Mouse (Mus musculus): ENCODE data around the gene Sost. TPM values are rescaled to one million over a fixed set of nuclear protein-coding genes. Genes with fewer than 3 reads are reported as not detected.

The Sost gene
- not detected for polyA plus RNA-seq (2015; fragmentation: Illumina TruSeq; extraction: RNeasy Lipid Tissue Mini Kit (QIAGEN cat#74804); ENCODE audit: insufficient read depth, low read depth, low replicate concordance)

DNA sequence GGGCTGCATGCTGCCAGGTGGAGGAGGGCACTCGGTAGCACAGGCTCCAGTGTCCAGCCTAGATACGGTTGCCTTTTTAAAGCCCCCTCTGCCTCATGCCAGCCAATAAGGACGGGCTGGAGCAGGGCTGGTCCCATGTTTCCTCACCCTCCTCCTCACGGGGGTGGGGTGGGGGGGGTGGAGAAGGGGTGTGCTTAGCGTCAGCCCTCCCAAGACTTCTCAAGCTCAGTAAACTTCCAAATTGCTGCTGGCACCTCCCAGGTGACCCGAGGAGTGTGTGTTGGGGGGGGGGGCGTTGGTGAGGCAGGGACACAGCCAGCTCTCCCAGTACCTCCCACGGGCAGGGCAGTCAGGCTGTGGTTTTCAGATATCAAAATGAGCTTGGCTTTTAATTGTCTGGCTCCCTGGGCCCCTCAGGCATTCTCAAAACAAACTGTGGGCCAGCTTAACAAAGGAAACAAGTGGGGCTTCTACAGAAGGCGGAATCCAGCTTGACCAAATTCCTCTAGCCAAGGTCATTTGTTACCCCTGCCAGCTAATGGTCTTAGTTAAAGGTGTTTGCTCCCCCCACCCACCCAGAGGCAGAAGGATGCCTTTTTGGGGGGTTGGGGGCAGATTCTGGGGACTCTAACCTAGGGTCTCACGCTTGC lies at the start of gene Sost:
Gene Sost (minus strand): TSS at position 51 of the 650 bp plus-strand sequence.

DNA sequence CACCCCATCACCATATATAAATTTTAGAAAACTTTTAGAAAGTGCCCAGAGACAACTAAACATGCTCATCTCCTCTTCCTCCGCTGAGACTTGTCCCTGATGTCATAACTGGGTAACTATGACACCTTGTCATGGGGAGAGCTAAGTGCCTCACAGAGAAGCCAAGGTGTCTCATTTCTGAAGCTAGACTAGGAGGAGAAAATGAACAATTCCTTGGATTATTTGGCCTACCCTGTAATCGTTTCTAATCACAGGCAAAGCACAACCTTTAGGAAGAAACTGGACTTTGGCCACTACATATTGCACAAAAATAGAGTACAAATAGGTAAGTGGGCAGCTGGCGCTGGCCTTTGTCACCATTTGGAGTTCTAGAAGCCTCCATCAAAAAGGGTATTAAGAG lies 20.1 kb upstream of the Sost start, which contains the start of gene Dusp3:
Gene Dusp3 (minus strand): TSS at position 101 of the 400 bp plus-strand sequence.

DNA sequence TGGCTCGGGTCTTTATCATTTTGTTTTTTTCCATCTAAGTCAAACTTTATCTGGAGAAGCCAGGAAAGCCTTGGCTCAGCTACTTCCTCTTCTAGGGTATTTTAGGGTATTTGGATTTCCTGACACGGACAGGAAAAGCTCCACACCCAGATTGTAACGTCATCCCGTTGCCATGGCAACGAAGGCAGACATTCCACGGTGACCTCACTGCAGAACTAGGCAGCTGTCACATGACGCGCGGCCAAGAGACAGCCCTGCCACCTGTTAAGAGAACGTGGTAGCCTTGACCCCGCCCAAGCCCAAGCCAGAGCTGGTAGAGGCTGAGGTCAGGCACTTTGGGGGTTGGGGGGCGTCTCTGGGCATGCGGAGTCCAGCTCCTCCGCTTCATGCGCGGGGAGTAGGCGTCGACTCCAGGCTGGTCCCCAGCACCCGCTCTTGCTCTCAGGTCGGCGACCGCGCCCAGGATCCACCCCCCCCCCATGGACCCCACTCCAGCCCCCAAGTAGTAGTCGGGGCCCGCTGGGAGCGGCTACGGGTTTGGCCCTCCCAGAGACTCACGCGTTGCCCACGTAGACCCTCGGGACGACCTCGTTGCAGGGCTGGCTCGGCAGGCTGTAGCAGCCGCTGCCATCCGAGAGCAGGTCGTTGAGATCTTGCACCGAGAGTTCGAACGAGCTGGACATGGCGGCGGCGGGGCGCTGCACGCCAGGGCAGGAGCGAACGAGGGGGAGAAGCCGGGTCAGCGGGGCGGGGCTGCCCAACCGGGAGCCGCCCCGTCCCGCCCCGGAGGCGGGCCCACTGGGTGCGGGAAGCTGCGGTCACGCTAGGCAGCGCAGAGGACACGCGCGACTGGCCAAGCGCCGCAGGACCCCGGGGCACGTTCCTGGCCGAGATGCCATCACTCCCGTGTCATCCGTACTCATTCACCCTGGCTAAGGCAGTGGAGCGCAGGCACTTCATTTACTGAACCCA lies 17.5 kb upstream of the Sost start, which contains the start of gene Cfap97d1:
Gene Cfap97d1 (plus strand): TSS at position 226 of the 972 bp plus-strand sequence.

Other genes starting within 250 kb of the Sost start
- gene Dhx8, start 234.1 kb downstream of the Sost start, polyA plus RNA-seq (2015; fragmentation: Illumina TruSeq; extraction: RNeasy Lipid Tissue Mini Kit (QIAGEN cat#74804); ENCODE audit: insufficient read depth, low read depth, low replicate concordance): 5.8 TPM
- gene Etv4, start 181.6 kb downstream of the Sost start, polyA plus RNA-seq (2015; fragmentation: Illumina TruSeq; extraction: RNeasy Lipid Tissue Mini Kit (QIAGEN cat#74804); ENCODE audit: insufficient read depth, low read depth, low replicate concordance): not detected
- gene Meox1, start 72.6 kb downstream of the Sost start, polyA plus RNA-seq (2015; fragmentation: Illumina TruSeq; extraction: RNeasy Lipid Tissue Mini Kit (QIAGEN cat#74804); ENCODE audit: insufficient read depth, low read depth, low replicate concordance): 8.0 TPM
- not detected for gene Cfap97d1, start 17.3 kb upstream of the Sost start, polyA plus RNA-seq (2015; fragmentation: Illumina TruSeq; extraction: RNeasy Lipid Tissue Mini Kit (QIAGEN cat#74804); ENCODE audit: insufficient read depth, low read depth, low replicate concordance)
- 14.7 TPM for gene Dusp3, start 20.0 kb upstream of the Sost start, polyA plus RNA-seq (2015; fragmentation: Illumina TruSeq; extraction: RNeasy Lipid Tissue Mini Kit (QIAGEN cat#74804); ENCODE audit: insufficient read depth, low read depth, low replicate concordance)
- gene Mpp3, start 61.4 kb upstream of the Sost start, polyA plus RNA-seq (2015; fragmentation: Illumina TruSeq; extraction: RNeasy Lipid Tissue Mini Kit (QIAGEN cat#74804); ENCODE audit: insufficient read depth, low read depth, low replicate concordance): 1.8 TPM
- gene Cd300lg, start 74.5 kb upstream of the Sost start, polyA plus RNA-seq (2015; fragmentation: Illumina TruSeq; extraction: RNeasy Lipid Tissue Mini Kit (QIAGEN cat#74804); ENCODE audit: insufficient read depth, low read depth, low replicate concordance): 30.6 TPM
- gene Mpp2, start 121.5 kb upstream of the Sost start, polyA plus RNA-seq (2015; fragmentation: Illumina TruSeq; extraction: RNeasy Lipid Tissue Mini Kit (QIAGEN cat#74804); ENCODE audit: insufficient read depth, low read depth, low replicate concordance): 3.7 TPM
- 164 TPM for gene Ppy, start 134.3 kb upstream of the Sost start, polyA plus RNA-seq (2015; fragmentation: Illumina TruSeq; extraction: RNeasy Lipid Tissue Mini Kit (QIAGEN cat#74804); ENCODE audit: insufficient read depth, low read depth, low replicate concordance)
- gene Pyy, start 140.8 kb upstream of the Sost start, polyA plus RNA-seq (2015; fragmentation: Illumina TruSeq; extraction: RNeasy Lipid Tissue Mini Kit (QIAGEN cat#74804); ENCODE audit: insufficient read depth, low read depth, low replicate concordance): 196 TPM
- gene Nags, start 178.5 kb upstream of the Sost start, polyA plus RNA-seq (2015; fragmentation: Illumina TruSeq; extraction: RNeasy Lipid Tissue Mini Kit (QIAGEN cat#74804); ENCODE audit: insufficient read depth, low read depth, low replicate concordance): 0.54 TPM
- 4.6 TPM for gene Tmem101, start 189.4 kb upstream of the Sost start, polyA plus RNA-seq (2015; fragmentation: Illumina TruSeq; extraction: RNeasy Lipid Tissue Mini Kit (QIAGEN cat#74804); ENCODE audit: insufficient read depth, low read depth, low replicate concordance)
- gene Lsm12, start 218.3 kb upstream of the Sost start, polyA plus RNA-seq (2015; fragmentation: Illumina TruSeq; extraction: RNeasy Lipid Tissue Mini Kit (QIAGEN cat#74804); ENCODE audit: insufficient read depth, low read depth, low replicate concordance): 7.2 TPM
- gene G6pc3, start 222.6 kb upstream of the Sost start, polyA plus RNA-seq (2015; fragmentation: Illumina TruSeq; extraction: RNeasy Lipid Tissue Mini Kit (QIAGEN cat#74804); ENCODE audit: insufficient read depth, low read depth, low replicate concordance): 15.2 TPM